In the genomic region with DNA sequence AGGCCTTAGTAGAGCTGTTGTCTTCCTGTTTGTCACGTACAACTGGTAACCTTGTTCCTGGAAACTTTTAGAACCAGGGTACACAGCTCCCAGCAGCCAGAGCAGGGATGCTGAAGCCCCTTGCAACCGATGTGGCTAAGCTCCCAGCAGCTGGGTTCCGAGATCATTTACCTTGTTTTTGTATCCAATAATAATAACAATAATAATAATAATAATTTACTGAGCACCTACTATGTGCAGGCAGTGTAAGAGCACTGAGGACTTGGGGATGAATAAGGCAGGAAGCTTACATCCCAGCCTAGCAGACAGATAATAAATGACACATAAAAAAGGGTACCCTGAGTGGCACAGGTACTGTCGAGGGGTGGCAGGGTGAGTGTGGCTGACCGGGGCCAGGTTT, we compare ENCODE assay signal across 18 mouse cellular contexts. TPM values are rescaled to one million over a fixed set of nuclear protein-coding genes. Genes with fewer than 3 reads are reported as not detected.
DNase-seq lines count a peak whose midpoint lies in the region; ATAC-seq and TF ChIP-seq lines count a peak whose summit lies in the region.
"Had no signal": no experiment of that assay in that cellular context is flagged by ENCODE, and none has a peak within 500 bp of the region (broad histone marks: within the 10 kb centered on the region; RNA-seq: fewer than 3 reads in every experiment).

No protein-coding gene starts in this region.

- no peak for TF ChIP-seq POLR2A in MEL (IDR thresholded peaks at IDR 0.05; ENCODE audit: control insufficient read depth in 1 of 2, insufficient read depth in 1 of 2, low read depth in 1 of 2, low read length in 2 of 2, poor library complexity in 1 of 2)
- TF ChIP-seq POLR2A in cerebellum, adult 2 months (IDR thresholded peaks at IDR 0.05; ENCODE audit: borderline replicate concordance, insufficient read depth, low read length), result no peak

- H3K9ac ChIP-seq in lung, embryonic 14.5 days, result no peak overlapping the region
- H3K9ac ChIP-seq in MEL (ENCODE audit: control insufficient read depth, low read depth, low read length, poor library complexity, severe bottlenecking), result peak overlapping the region; percentile 41; the same call in 1 of the 2 replicates
- peak overlapping the region; percentile 51 for H3K9ac ChIP-seq in liver, embryonic 14.5 days (replicated peaks)
- no peak overlapping the region for H3K9ac ChIP-seq in forebrain, embryonic 14.5 days (ENCODE audit: low read length)

- WGBS in lung, embryonic 14.5 days, result 79% methylated on average over 5 of the region's 5 CpGs
- 49% methylated on average over 5 of the region's 5 CpGs for WGBS in liver, embryonic 14.5 days (ENCODE audit: insufficient replicate concordance)
- 91% methylated on average over 5 of the region's 5 CpGs for WGBS in forebrain, embryonic 14.5 days
- WGBS in cerebellum, adult 2 months, result 92% methylated on average over 5 of the region's 5 CpGs

- H3K9me3 ChIP-seq in lung, embryonic 14.5 days (ENCODE audit: low read depth, low read length), result no peaks in the 10 kb centered on the region
- peaks cover 2% of the 10 kb centered on the region; the same call in 1 of the 2 replicates for H3K9me3 ChIP-seq in G1E (replicated peaks)
- no peaks in the 10 kb centered on the region for H3K9me3 ChIP-seq in MEL (replicated peaks; ENCODE audit: insufficient read depth, low read length)
- H3K9me3 ChIP-seq in liver, embryonic 14.5 days (ENCODE audit: control insufficient read depth, low read length), result no peaks in the 10 kb centered on the region
- no peaks in the 10 kb centered on the region; the same call in 1 of the 2 replicates for H3K9me3 ChIP-seq in forebrain, embryonic 14.5 days (replicated peaks; ENCODE audit: control insufficient read depth, low read length)
- H3K9me3 ChIP-seq: neural tube, embryonic 12.5 days had no signal

- no peak for DNase-seq in lung, embryonic 14.5 days
- DNase-seq in lung, postnatal 25 days (ENCODE audit: low spot score), result no peak
- no peak for DNase-seq in G1E (ENCODE audit: low spot score)
- DNase-seq in MEL (ENCODE audit: low read depth, low spot score), result no peak
- no peak for DNase-seq in liver, embryonic 14.5 days (ENCODE audit: low read depth in 3 of 3, low spot score in 3 of 3)
- DNase-seq in forebrain, embryonic 14.5 days (ENCODE audit: low spot score), result no peak
- no peak for DNase-seq in spleen, postnatal 14 days (ENCODE audit: low spot score in 2 of 2)
- no peak for DNase-seq in cerebellum, adult 2 months
- DNase-seq: gastrocnemius, postnatal 10 days; heart, adult 18-20 months; kidney, postnatal 10 days; lung, postnatal 4 days had no signal

- H3K4me1 ChIP-seq in lung, embryonic 14.5 days (ENCODE audit: insufficient read depth), result peaks cover 21% of the 10 kb centered on the region
- H3K4me1 ChIP-seq in G1E (ENCODE audit: insufficient read depth, low read depth, low read length) (peaks cover 80% of the 10 kb centered on the region), MEL (ENCODE audit: control insufficient read depth in 1 of 2, insufficient read depth in 2 of 2, low read length in 2 of 2) (peaks cover 20 to 51% of the 10 kb centered on the region in 2 experiments)
- peaks cover 51 to 61% of the 10 kb centered on the region in 2 experiments for H3K4me1 ChIP-seq in liver, embryonic 14.5 days (replicated peaks; ENCODE audit: control insufficient read depth in 2 of 2, insufficient read depth in 2 of 2, low read length in 1 of 2)
- H3K4me1 ChIP-seq in forebrain, embryonic 14.5 days (ENCODE audit: control insufficient read depth, insufficient read depth, low read length), result peaks cover 24% of the 10 kb centered on the region
- H3K4me1 ChIP-seq in cerebellum, adult 2 months (ENCODE audit: control insufficient read depth, insufficient read depth, low read length), result peaks cover 18% of the 10 kb centered on the region

- no peaks in the 10 kb centered on the region for H3K79me2 ChIP-seq in MEL (ENCODE audit: control insufficient read depth, insufficient read depth, low read length, poor library complexity)

- no peak overlapping the region for H3K4me3 ChIP-seq in lung, embryonic 14.5 days (ENCODE audit: low read depth, low read length)
- H3K4me3 ChIP-seq in G1E (ENCODE audit: low read depth, low read length) (peak overlapping the region; percentile 48; the same call in 1 of the 2 replicates), MEL (ENCODE audit: control insufficient read depth in 1 of 2, insufficient read depth in 1 of 2, low read depth in 2 of 2, low read length in 2 of 2) (no peak overlapping the region)
- no peak overlapping the region for H3K4me3 ChIP-seq in liver, embryonic 14.5 days (ENCODE audit: insufficient read depth in 1 of 2, low read depth in 2 of 2, low read length in 2 of 2)
- H3K4me3 ChIP-seq in forebrain, embryonic 14.5 days (ENCODE audit: low read depth, low read length), result no peak overlapping the region
- H3K4me3 ChIP-seq in cerebellum, adult 2 months (replicated peaks; ENCODE audit: insufficient read depth, low read depth, low read length), result no peak overlapping the region
- H3K4me3 ChIP-seq: layer of hippocampus, adult 2 months; left cerebral cortex, adult 2 months; limb, embryonic 13.5 days; neural tube, embryonic 12.5 days had no signal

- no peaks in the 10 kb centered on the region for H3K27me3 ChIP-seq in lung, embryonic 14.5 days (ENCODE audit: insufficient read depth, low read length)
- no peaks in the 10 kb centered on the region; the same call in 1 of the 2 replicates for H3K27me3 ChIP-seq in G1E (ENCODE audit: insufficient read depth, low read length)
- no peaks in the 10 kb centered on the region for H3K27me3 ChIP-seq in MEL (ENCODE audit: control insufficient read depth in 1 of 2, insufficient read depth in 2 of 2, low read length in 2 of 2)
- H3K27me3 ChIP-seq in liver, embryonic 14.5 days (ENCODE audit: control insufficient read depth, insufficient read depth, low read length), result no peaks in the 10 kb centered on the region
- no peaks in the 10 kb centered on the region for H3K27me3 ChIP-seq in forebrain, embryonic 14.5 days (replicated peaks; ENCODE audit: control insufficient read depth, insufficient read depth, low read length)
- H3K27me3 ChIP-seq in cerebellum, adult 2 months (ENCODE audit: control insufficient read depth, insufficient read depth, low read length), result no peaks in the 10 kb centered on the region
- H3K27me3 ChIP-seq: limb, embryonic 13.5 days; neural tube, embryonic 12.5 days had no signal

- TF ChIP-seq RAD21 in MEL (IDR thresholded peaks at IDR 0.05; ENCODE audit: low read depth, low read length), result no peak

- TF ChIP-seq CTCF in lung, embryonic 14.5 days (IDR thresholded peaks at IDR 0.05; ENCODE audit: low read depth), result no peak
- TF ChIP-seq CTCF in G1E (IDR thresholded peaks at IDR 0.05; ENCODE audit: low read depth, low read length) (no peak), MEL (IDR thresholded peaks at IDR 0.05 in 2 of 3, conservative IDR thresholded peaks at IDR 0.05 in 1 of 3; ENCODE audit: control insufficient read depth in 1 of 3, insufficient read depth in 1 of 3, low read depth in 2 of 3, low read length in 3 of 3, poor library complexity in 1 of 3, severe bottlenecking in 1 of 3) (no peak)
- TF ChIP-seq CTCF in liver, embryonic 14.5 days (IDR thresholded peaks at IDR 0.05; ENCODE audit: low read depth), result no peak
- TF ChIP-seq CTCF in cerebellum, adult 2 months (IDR thresholded peaks at IDR 0.05; ENCODE audit: borderline replicate concordance, insufficient read depth, low read depth, low read length), result no peak

- peak overlapping the region; percentile 92 for H3K27ac ChIP-seq in lung, embryonic 14.5 days (ENCODE audit: low read depth)
- H3K27ac ChIP-seq in MEL (ENCODE audit: control insufficient read depth, low read depth, low read length), result peak overlapping the region; percentile 97
- peak overlapping the region; percentile 92 for H3K27ac ChIP-seq in liver, embryonic 14.5 days
- H3K27ac ChIP-seq in forebrain, embryonic 14.5 days (ENCODE audit: low read depth, low read length), result no peak overlapping the region
- H3K27ac ChIP-seq in cerebellum, adult 2 months (ENCODE audit: insufficient read depth, low read length), result no peak overlapping the region
- H3K27ac ChIP-seq: layer of hippocampus, adult 2 months; left cerebral cortex, adult 2 months; limb, embryonic 13.5 days had no signal

- no peaks in the 10 kb centered on the region for H3K36me3 ChIP-seq in lung, embryonic 14.5 days (ENCODE audit: insufficient read depth)
- H3K36me3 ChIP-seq in G1E (replicated peaks) (no peaks in the 10 kb centered on the region), MEL (ENCODE audit: control insufficient read depth in 1 of 2, insufficient read depth in 2 of 2, low read length in 2 of 2) (peaks cover 0 to 43% of the 10 kb centered on the region in 2 experiments; a peak in 2 of 4 replicates)
- no peaks in the 10 kb centered on the region for H3K36me3 ChIP-seq in liver, embryonic 14.5 days (replicated peaks; ENCODE audit: control insufficient read depth, insufficient read depth, low read depth)
- no peaks in the 10 kb centered on the region for H3K36me3 ChIP-seq in forebrain, embryonic 14.5 days (ENCODE audit: control insufficient read depth, insufficient read depth, low read length)
- H3K36me3 ChIP-seq: limb, embryonic 13.5 days; neural tube, embryonic 12.5 days had no signal

- ATAC-seq in lung, embryonic 14.5 days (ENCODE audit: insufficient read depth), result no peak
- no peak for ATAC-seq in G1E (ENCODE audit: extremely low read depth, insufficient number of reproducible peaks, low FRiP score, poor library complexity, severe bottlenecking)
- no peak for ATAC-seq in liver, embryonic 14.5 days (ENCODE audit: insufficient read depth)
- ATAC-seq in forebrain, embryonic 14.5 days, result no peak
- ATAC-seq: CD4-positive, CD25-positive, alpha-beta regulatory T cell, adult 4 months; intestine, embryonic 16.5 days had no signal

- no peak for TF ChIP-seq EP300 in MEL (IDR thresholded peaks at IDR 0.05; ENCODE audit: low read depth in 1 of 2, low read length in 2 of 2)
- TF ChIP-seq EP300 in liver, embryonic 14.5 days (IDR thresholded peaks at IDR 0.05; ENCODE audit: low read depth), result no peak

- H3K4me2 ChIP-seq in lung, embryonic 14.5 days, result no peak overlapping the region
- H3K4me2 ChIP-seq in liver, embryonic 14.5 days (ENCODE audit: low read depth), result peak overlapping the region; percentile 49
- no peak overlapping the region for H3K4me2 ChIP-seq in forebrain, embryonic 14.5 days (ENCODE audit: low read length)

TF ChIP-seq in MEL, 35 proteins besides CTCF, POLR2A, EP300 and RAD21 (continues in another document):
- TF ChIP-seq ZNF384 (IDR thresholded peaks at IDR 0.05; ENCODE audit: low read depth, low read length), result no peak

RNA-seq across cellular contexts. Expression of a gene that starts 42.4 kb away (rescaled TPM):
- polyA plus RNA-seq in lung, embryonic 14.5 days (2014; fragmentation: Nextera tagmentation; extraction: Ambion mirVana), result 3.2 and 3.3 TPM in 2 replicates
- total RNA-seq in G1E (2014; fragmentation: Nextera tagmentation) (not detected in 2 replicates), G1E (2017) (0.06 and 0.11 TPM in 2 replicates), MEL (2012; rRNA removed) (not detected in 2 replicates)
- polyA plus RNA-seq in G1E (2012) (not detected in 2 replicates), MEL (2012; ENCODE audit: insufficient read depth in 1 of 2, insufficient read length in 2 of 2, low read depth in 1 of 2, low replicate concordance in 2 of 2, missing spikeins in 1 of 2) (not detected)
- polyA plus RNA-seq in liver, embryonic 14.5 days (2012; rRNA removed), result 0.07 and 0.10 TPM in 2 replicates
- polyA plus RNA-seq in liver, embryonic 14.5 days (2014; fragmentation: Nextera tagmentation; extraction: Ambion mirVana), result 0.13 TPM in 1 of 2 replicates, not detected in the other
- 5.0 TPM in 2 replicates for polyA plus RNA-seq in forebrain, embryonic 14.5 days (2014; fragmentation: Nextera tagmentation; extraction: Ambion mirVana)
- polyA plus RNA-seq in cerebellum, adult 2 months (2012; rRNA removed), result 17.5 and 18.0 TPM in 2 replicates
- polyA plus RNA-seq: CD4-positive, CD25-positive, alpha-beta regulatory T cell, adult 4 months had no signal

Comparison
In these comparisons a context has a peak if more than half of its experiments do, and no peak if none do; other contexts are left out.
1. H3K27ac ChIP-seq: peak in lung, embryonic 14.5 days (single experiment), MEL (single experiment) and liver, embryonic 14.5 days (single experiment); none in forebrain, embryonic 14.5 days (single experiment) and cerebellum, adult 2 months (single experiment).
2. H3K9ac ChIP-seq: peak in MEL (single experiment) and liver, embryonic 14.5 days (single experiment); none in lung, embryonic 14.5 days (single experiment) and forebrain, embryonic 14.5 days (single experiment).